Mouse (Mus musculus): ENCODE data around the gene Arhgap15. TPM values are rescaled to one million over a fixed set of nuclear protein-coding genes. Genes with fewer than 3 reads are reported as not detected.

Arhgap15 gene
- polyA plus RNA-seq, 1 experiment, result 1.7 TPM

GRCm38 (mm10) chr2:44395577-44395976 is 647.0 kb downstream of the Arhgap15 start:
- WGBS, result 75% methylated on average over 2 of the region's 2 CpGs
- DNase-seq, result no peak
- Histone ChIP-seq H3K36me3 (ENCODE audit: control insufficient read depth, insufficient read depth, low read length) (no peaks in the 10 kb centered on the region), H3K27ac (ENCODE audit: insufficient read depth, low read depth, low read length) (no peak overlapping the region), H3K4me1 (ENCODE audit: control insufficient read depth, insufficient read depth, low read length) (no peaks in the 10 kb centered on the region), H3K4me3 (ENCODE audit: insufficient read depth, low read depth, low read length) (no peak overlapping the region), H3K27me3 (replicated peaks; ENCODE audit: control insufficient read depth, insufficient read depth, low read length) (no peaks in the 10 kb centered on the region)
- TF ChIP-seq POLR2A (IDR thresholded peaks at IDR 0.05; ENCODE audit: low read depth, low read length), result no peak
- TF ChIP-seq CTCF (conservative IDR thresholded peaks at IDR 0.05; ENCODE audit: insufficient read depth, insufficient read length, low read depth, low read length), result no peak

GRCm38 (mm10) chr2:44397209-44397608 is 648.6 kb downstream of the Arhgap15 start:
- DNase-seq, result peak; percentile 10
- WGBS, result 39% methylated on average over 1 of the region's 1 CpGs
- TF ChIP-seq POLR2A (IDR thresholded peaks at IDR 0.05; ENCODE audit: low read depth, low read length) (no peak), CTCF (conservative IDR thresholded peaks at IDR 0.05; ENCODE audit: insufficient read depth, insufficient read length, low read depth, low read length) (no peak)
- Histone ChIP-seq H3K4me3 (ENCODE audit: insufficient read depth, low read depth, low read length) (no peak overlapping the region), H3K36me3 (ENCODE audit: control insufficient read depth, insufficient read depth, low read length) (no peaks in the 10 kb centered on the region), H3K27ac (ENCODE audit: insufficient read depth, low read depth, low read length) (no peak overlapping the region), H3K27me3 (replicated peaks; ENCODE audit: control insufficient read depth, insufficient read depth, low read length) (no peaks in the 10 kb centered on the region), H3K4me1 (ENCODE audit: control insufficient read depth, insufficient read depth, low read length) (no peaks in the 10 kb centered on the region)

GRCm38 (mm10) chr2:44397735-44398337 is 649.2 kb downstream of the Arhgap15 start:
- WGBS, result 92% methylated on average over 4 of the region's 4 CpGs
- no peaks in the 10 kb centered on the region for H3K36me3 ChIP-seq (ENCODE audit: control insufficient read depth, insufficient read depth, low read length)
- no peak for TF ChIP-seq CTCF (conservative IDR thresholded peaks at IDR 0.05; ENCODE audit: insufficient read depth, insufficient read length, low read depth, low read length)
- TF ChIP-seq POLR2A (IDR thresholded peaks at IDR 0.05; ENCODE audit: low read depth, low read length), result no peak
- H3K4me3 ChIP-seq (ENCODE audit: insufficient read depth, low read depth, low read length), result no peak overlapping the region
- H3K4me1 ChIP-seq (ENCODE audit: control insufficient read depth, insufficient read depth, low read length), result no peaks in the 10 kb centered on the region
- DNase-seq, result peak; percentile 62
- H3K27ac ChIP-seq (ENCODE audit: insufficient read depth, low read depth, low read length), result no peak overlapping the region
- H3K27me3 ChIP-seq (replicated peaks; ENCODE audit: control insufficient read depth, insufficient read depth, low read length), result no peaks in the 10 kb centered on the region

- no peaks in the 10 kb centered on the region for H3K27me3 ChIP-seq (replicated peaks; ENCODE audit: control insufficient read depth, insufficient read depth, low read length)
- no peaks in the 10 kb centered on the region for H3K36me3 ChIP-seq (ENCODE audit: control insufficient read depth, insufficient read depth, low read length)
- H3K4me1 ChIP-seq (ENCODE audit: control insufficient read depth, insufficient read depth, low read length), result no peaks in the 10 kb centered on the region
- H3K27ac ChIP-seq (ENCODE audit: insufficient read depth, low read depth, low read length), result no peak overlapping the region
- no peak for TF ChIP-seq POLR2A (IDR thresholded peaks at IDR 0.05; ENCODE audit: low read depth, low read length)
- TF ChIP-seq CTCF (conservative IDR thresholded peaks at IDR 0.05; ENCODE audit: insufficient read depth, insufficient read length, low read depth, low read length), result no peak
- DNase-seq, result peak; percentile 6
- H3K4me3 ChIP-seq (ENCODE audit: insufficient read depth, low read depth, low read length), result no peak overlapping the region
These were observed 650.7 kb downstream of the Arhgap15 start for GRCm38 (mm10) chr2:44399191-44399926.

- Histone ChIP-seq H3K27ac (ENCODE audit: insufficient read depth, low read depth, low read length) (no peak overlapping the region), H3K4me3 (ENCODE audit: insufficient read depth, low read depth, low read length) (no peak overlapping the region), H3K4me1 (ENCODE audit: control insufficient read depth, insufficient read depth, low read length) (no peaks in the 10 kb centered on the region), H3K36me3 (ENCODE audit: control insufficient read depth, insufficient read depth, low read length) (no peaks in the 10 kb centered on the region), H3K27me3 (replicated peaks; ENCODE audit: control insufficient read depth, insufficient read depth, low read length) (no peaks in the 10 kb centered on the region)
- 54% methylated on average over 3 of the region's 3 CpGs for WGBS
- DNase-seq, result no peak
- TF ChIP-seq POLR2A (IDR thresholded peaks at IDR 0.05; ENCODE audit: low read depth, low read length) (no peak), CTCF (conservative IDR thresholded peaks at IDR 0.05; ENCODE audit: insufficient read depth, insufficient read length, low read depth, low read length) (no peak)
These were observed 653.2 kb downstream of the Arhgap15 start for GRCm38 (mm10) chr2:44401704-44402422.

GRCm38 (mm10) chr2:44411660-44412059 is 663.0 kb downstream of the Arhgap15 start:
- WGBS, result 74% methylated on average over 2 of the region's 2 CpGs
- Histone ChIP-seq H3K4me1 (ENCODE audit: control insufficient read depth, insufficient read depth, low read length) (no peaks in the 10 kb centered on the region), H3K4me3 (ENCODE audit: insufficient read depth, low read depth, low read length) (no peak overlapping the region), H3K27me3 (replicated peaks; ENCODE audit: control insufficient read depth, insufficient read depth, low read length) (no peaks in the 10 kb centered on the region), H3K27ac (ENCODE audit: insufficient read depth, low read depth, low read length) (no peak overlapping the region), H3K36me3 (ENCODE audit: control insufficient read depth, insufficient read depth, low read length) (no peaks in the 10 kb centered on the region)
- TF ChIP-seq CTCF (conservative IDR thresholded peaks at IDR 0.05; ENCODE audit: insufficient read depth, insufficient read length, low read depth, low read length), result no peak
- no peak for TF ChIP-seq POLR2A (IDR thresholded peaks at IDR 0.05; ENCODE audit: low read depth, low read length)
- DNase-seq, result no peak

GRCm38 (mm10) chr2:44416331-44416730 is 667.7 kb downstream of the Arhgap15 start:
- no peak overlapping the region for H3K4me3 ChIP-seq (ENCODE audit: insufficient read depth, low read depth, low read length)
- TF ChIP-seq CTCF (conservative IDR thresholded peaks at IDR 0.05; ENCODE audit: insufficient read depth, insufficient read length, low read depth, low read length), result no peak
- TF ChIP-seq POLR2A (IDR thresholded peaks at IDR 0.05; ENCODE audit: low read depth, low read length), result no peak
- no peaks in the 10 kb centered on the region for H3K36me3 ChIP-seq (ENCODE audit: control insufficient read depth, insufficient read depth, low read length)
- H3K27me3 ChIP-seq (replicated peaks; ENCODE audit: control insufficient read depth, insufficient read depth, low read length), result no peaks in the 10 kb centered on the region
- H3K4me1 ChIP-seq (ENCODE audit: control insufficient read depth, insufficient read depth, low read length), result no peaks in the 10 kb centered on the region
- WGBS, result 72% methylated on average over 4 of the region's 4 CpGs
- DNase-seq, result peak; percentile 61
- H3K27ac ChIP-seq (ENCODE audit: insufficient read depth, low read depth, low read length), result no peak overlapping the region

Measured in kidney, adult 2 months (tissue).